Mouse (Mus musculus) heart, adult 2 months (tissue): ENCODE data around the gene Msh5. TPM values are rescaled to one million over a fixed set of nuclear protein-coding genes. Genes with fewer than 3 reads are reported as not detected.
"Not testable (repeated sequence)": the region's sequence is repeated elsewhere in the genome, so short reads cannot be mapped to it uniquely, and the experiment has no call there.

Experiments
- DNase-seq, 2 experiments: peaks; one replicate each; pipeline ENCODE4 v3.0.0; 2021
- H3K27ac ChIP-seq: fragments of 200-600 bp; 2 replicates; pipeline ENCODE4 v1.8.1; 2022
- H3K27me3 ChIP-seq: fragments of 200-500 bp; 2 replicates; pipeline ENCODE4 v1.6.1; 2012; ENCODE audit warnings: mild to moderate bottlenecking, low read length, inconsistent platforms, mixed read lengths; ENCODE audit not compliant: control insufficient read depth, insufficient read depth
- H3K36me3 ChIP-seq: fragments of 200-500 bp; 2 replicates; pipeline ENCODE4 v1.6.1; 2012; ENCODE audit warnings: low read length, inconsistent platforms; ENCODE audit not compliant: control insufficient read depth, insufficient read depth
- H3K4me1 ChIP-seq: fragments of 200-500 bp; 2 replicates; pipeline ENCODE4 v1.6.1; 2011; ENCODE audit warnings: low read length; ENCODE audit not compliant: control insufficient read depth, insufficient read depth
- H3K4me3 ChIP-seq: fragments of 200-600 bp; 2 replicates; pipeline ENCODE4 v1.8.1; 2022
- H3K79me2 ChIP-seq: fragments of 200-500 bp; replicated peaks from 2 replicates; pipeline ENCODE4 v1.6.1; 2012; ENCODE audit warnings: mild to moderate bottlenecking, inconsistent platforms, low read length, moderate library complexity, mixed read lengths; ENCODE audit not compliant: control insufficient read depth, insufficient read depth
- H3K9ac ChIP-seq: fragments of 200-500 bp; 2 replicates; pipeline ENCODE4 v1.6.1; 2012; ENCODE audit warnings: low read depth, mild to moderate bottlenecking, control low read depth, inconsistent platforms, low read length, mixed read lengths
- CTCF ChIP-seq: fragments of 200-600 bp; IDR thresholded peaks from 2 replicates; pipeline ENCODE4 v1.8.1; 2022; ENCODE audit warnings: antibody characterized with exemption, mild to moderate bottlenecking, moderate library complexity
- EP300 ChIP-seq: fragments of 200-500 bp; IDR thresholded peaks from 2 replicates; pipeline ENCODE4 v1.6.1; 2011; ENCODE audit warnings: low read depth, low read length, control low read depth; ENCODE audit not compliant: insufficient read depth
- POLR2A ChIP-seq: fragments of 200-500 bp; IDR thresholded peaks from 2 replicates; pipeline ENCODE4 v1.6.1; 2011; ENCODE audit warnings: mild to moderate bottlenecking, low read depth, low read length, control low read depth; ENCODE audit not compliant: insufficient read depth
- WGBS: fragments of 180-500 bp; shearing (Covaris S2); methylation state at CpG from one replicate; pipeline ENCODE4 v1.1.7; 2018; 5-methylcytosine and 5-hydroxymethylcytosine counted together
- intact Hi-C: fragments of 180-260 bp; cut with DNase I; formaldehyde crosslinking; loops from one replicate; pipeline ENCODE4 v1.15.1; 2025
- polyA plus RNA-seq: library from polyadenylated mRNA; depleted of rRNA; stranded (reverse); fragments of >200 nt; gene quantifications from 2 replicates; pipeline ENCODE4 v1.2.3, GENCODE M21; 2012
- total RNA-seq, 2 experiments: library from RNA; stranded (reverse); gene quantifications; 2 replicates each; pipeline ENCODE4 v1.2.3; 2021

Msh5 gene
- total and polyA plus RNA-seq, 3 experiments, result 0.23 to 1.2 (median 0.29) TPM

- Histone ChIP-seq H3K9ac (no peak overlapping the region), H3K79me2 (no peaks in the 10 kb centered on the region), H3K27me3 (no peaks in the 10 kb centered on the region), H3K27ac (no peak overlapping the region), H3K4me1 (peaks cover 10% of the 10 kb centered on the region), H3K36me3 (no peaks in the 10 kb centered on the region), H3K4me3 (no peak overlapping the region)
- TF ChIP-seq EP300 (no peak), POLR2A (no peak), CTCF (no peak)
- peak in 1 of 2 experiments; percentile 16 for DNase-seq
- intact Hi-C loops, result no loop called here
- 71% methylated on average over 15 of the region's 15 CpGs for WGBS
These were observed 47.8 kb downstream of the Msh5 start for GRCm38 (mm10) chr17:34998526-34999430.

DNA sequence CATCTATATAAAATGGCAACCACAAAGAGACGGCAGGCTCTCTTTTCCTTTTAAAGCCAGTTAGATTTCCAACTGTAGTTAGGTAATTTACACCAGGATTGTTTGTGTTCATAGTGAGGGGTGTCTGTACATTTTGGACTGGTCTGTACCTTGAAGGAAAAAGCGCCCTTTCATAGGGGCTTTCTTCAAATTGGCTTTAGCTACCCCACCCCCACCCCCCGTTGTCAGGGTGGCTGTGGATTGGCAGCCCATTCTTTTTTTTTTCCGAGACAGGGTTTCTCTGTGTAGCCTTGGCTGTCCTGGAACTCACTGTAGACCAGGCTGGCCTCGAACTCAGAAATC is 49.4 kb downstream of the Msh5 start:
- no peak for DNase-seq
- Histone ChIP-seq H3K4me3 (no peak overlapping the region), H3K27me3 (no peaks in the 10 kb centered on the region), H3K27ac (no peak overlapping the region), H3K36me3 (no peaks in the 10 kb centered on the region), H3K4me1 (peaks cover 4% of the 10 kb centered on the region), H3K9ac (no peak overlapping the region), H3K79me2 (no peaks in the 10 kb centered on the region)
- intact Hi-C loops, result no loop called here
- TF ChIP-seq CTCF (no peak), EP300 (no peak), POLR2A (no peak)
- WGBS, result 83% methylated on average over 5 of the region's 5 CpGs

DNA sequence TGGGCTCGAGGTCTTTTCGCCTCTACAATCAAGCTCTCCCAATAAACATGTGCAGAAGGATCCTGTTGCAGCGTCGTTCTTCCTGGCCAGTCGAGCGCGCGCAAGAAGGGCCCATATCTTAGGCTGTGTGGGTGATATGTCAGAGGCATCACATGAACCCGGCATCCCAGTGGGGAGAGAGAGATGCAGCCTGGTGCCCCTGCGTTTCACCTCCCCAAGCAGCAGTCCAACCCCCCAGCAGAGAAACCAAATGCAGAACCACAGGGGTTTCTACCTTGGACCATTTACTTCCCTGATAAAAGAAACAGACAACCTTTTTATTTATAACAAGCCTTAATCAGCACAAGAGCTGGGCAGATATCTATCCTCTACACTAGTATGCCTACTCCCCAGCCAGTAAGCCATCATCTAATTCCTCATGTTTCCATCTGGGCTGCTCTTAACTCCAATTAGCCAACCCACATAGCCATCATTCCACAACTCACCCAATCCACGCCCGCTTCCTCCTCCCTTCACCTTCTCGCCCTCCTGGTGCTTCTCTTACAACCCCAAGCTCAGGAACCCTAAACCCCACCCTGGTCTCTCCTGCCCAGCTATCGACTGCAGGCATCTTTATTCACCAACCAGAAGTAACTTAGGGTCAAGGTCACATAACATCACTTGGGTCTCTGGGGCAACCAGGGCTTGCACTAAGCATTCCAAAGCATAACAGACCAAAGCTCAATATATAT is 50.0 kb downstream of the Msh5 start:
- WGBS, result 80% methylated on average over 14 of the region's 14 CpGs
- no peaks in the 10 kb centered on the region for H3K79me2 ChIP-seq
- H3K9ac ChIP-seq, result no peak overlapping the region
- H3K27me3 ChIP-seq, result no peaks in the 10 kb centered on the region
- peaks cover 2% of the 10 kb centered on the region for H3K4me1 ChIP-seq
- TF ChIP-seq POLR2A, result no peak
- TF ChIP-seq CTCF, result no peak
- no peak for TF ChIP-seq EP300
- DNase-seq, result no peak
- no peak overlapping the region for H3K4me3 ChIP-seq
- intact Hi-C loops, result no loop called here
- no peaks in the 10 kb centered on the region for H3K36me3 ChIP-seq
- H3K27ac ChIP-seq, result no peak overlapping the region

DNA sequence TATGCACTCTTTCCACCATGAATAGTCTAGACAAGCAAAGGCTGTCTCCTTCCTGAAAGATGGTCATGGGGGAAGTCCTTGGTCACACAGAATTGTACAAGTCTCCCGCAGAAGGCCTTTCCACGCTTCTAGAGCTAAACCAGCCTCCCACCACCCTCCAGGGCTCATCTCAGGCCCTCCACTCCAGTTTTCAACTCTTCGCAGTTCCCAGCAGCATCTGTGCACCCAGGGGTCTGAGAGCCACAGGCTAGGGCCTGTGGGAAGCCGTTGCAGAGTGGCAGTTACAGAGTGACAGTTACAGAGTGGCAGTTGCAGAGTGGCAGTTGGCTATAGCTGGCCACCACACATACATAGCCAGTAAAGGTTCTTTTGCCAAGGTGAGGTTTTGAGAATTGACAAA is 50.6 kb downstream of the Msh5 start:
- intact Hi-C loops, H3K27ac ChIP-seq, H3K27me3 ChIP-seq, H3K4me1 ChIP-seq, H3K9ac ChIP-seq, H3K36me3 ChIP-seq, H3K4me3 ChIP-seq, H3K79me2 ChIP-seq, DNase-seq: not testable (repeated sequence)
- 97% methylated on average over 4 of the region's 4 CpGs for WGBS

DNA sequence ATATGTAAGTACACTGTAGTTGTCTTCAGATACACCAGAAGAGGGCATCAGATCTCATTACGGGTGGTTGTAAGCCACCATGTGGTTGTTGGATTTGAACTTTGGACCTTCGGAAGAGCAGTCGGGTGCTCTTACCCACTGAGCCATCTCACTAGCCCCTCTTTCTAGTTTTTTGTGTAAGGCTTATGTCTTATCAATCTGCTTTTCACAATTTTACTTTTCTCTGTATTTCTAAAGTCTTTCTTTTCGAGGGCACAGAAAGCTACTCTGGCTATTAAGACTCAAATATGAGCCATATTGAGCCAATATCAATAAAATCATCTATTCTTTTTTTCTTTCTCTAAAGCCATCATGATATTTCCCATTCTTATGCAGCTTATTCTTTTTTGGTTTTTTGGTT is 51.4 kb downstream of the Msh5 start:
- intact Hi-C loops, H3K9ac ChIP-seq, H3K36me3 ChIP-seq, H3K27me3 ChIP-seq, H3K4me3 ChIP-seq, H3K4me1 ChIP-seq, H3K27ac ChIP-seq, DNase-seq, H3K79me2 ChIP-seq: not testable (repeated sequence)
- 82% methylated on average over 4 of the region's 4 CpGs for WGBS
- TF ChIP-seq CTCF, result peak; percentile 9; the same call in 1 of the 2 replicates

GRCm38 (mm10) chr17:34994751-34995150 is 51.8 kb downstream of the Msh5 start:
- intact Hi-C loops, result no loop called here
- no peaks in the 10 kb centered on the region; the same call in none of the 2 replicates for H3K4me1 ChIP-seq
- DNase-seq, result no peak
- no peaks in the 10 kb centered on the region for H3K79me2 ChIP-seq
- H3K27ac ChIP-seq, result no peak overlapping the region
- no peak for TF ChIP-seq EP300
- no peak for TF ChIP-seq POLR2A
- TF ChIP-seq CTCF, result no peak
- no peaks in the 10 kb centered on the region for H3K36me3 ChIP-seq
- H3K9ac ChIP-seq, result no peak overlapping the region
- no peaks in the 10 kb centered on the region for H3K27me3 ChIP-seq
- H3K4me3 ChIP-seq, result no peak overlapping the region
